Mouse (Mus musculus) midbrain, embryonic 10.5 days (tissue): ENCODE results near the gene Picalm. TPM values are rescaled to one million over a fixed set of nuclear protein-coding genes. Genes with fewer than 3 reads are reported as not detected.
"Not testable (repeated sequence)": the region's sequence is repeated elsewhere in the genome, so short reads cannot be mapped to it uniquely, and the experiment has no call there.

Experiments
- DNase-seq: peaks from one replicate; pipeline ENCODE4 v3.0.0-alpha.2; 2017; ENCODE audit warnings: low spot score
- H3K27ac ChIP-seq: fragments of 300-500 bp; sonication (generic); replicated peaks from 2 replicates; pipeline ENCODE4 v1.5.1; 2016; ENCODE audit warnings: mild to moderate bottlenecking
- H3K27me3 ChIP-seq: fragments of 300-500 bp; sonication (generic); 2 replicates; pipeline ENCODE4 v1.6.1; 2016; ENCODE audit warnings: low read depth, mild to moderate bottlenecking; ENCODE audit not compliant: poor library complexity, severe bottlenecking
- H3K36me3 ChIP-seq: fragments of 300-500 bp; sonication (generic); 2 replicates; pipeline ENCODE4 v1.6.1; 2016; ENCODE audit warnings: mild to moderate bottlenecking, moderate library complexity
- H3K4me1 ChIP-seq: fragments of 300-500 bp; sonication (generic); 2 replicates; pipeline ENCODE4 v1.6.1; 2016
- H3K4me3 ChIP-seq: fragments of 300-500 bp; sonication (generic); 2 replicates; pipeline ENCODE4 v1.5.1; 2016; ENCODE audit warnings: mild to moderate bottlenecking, moderate library complexity
- H3K9me3 ChIP-seq: fragments of 300-500 bp; sonication (generic); replicated peaks from 2 replicates; pipeline ENCODE4 v1.6.1; 2016; ENCODE audit warnings: mild to moderate bottlenecking
- WGBS: fragments of 180-500 bp; shearing (Covaris S2); methylation state at CpG from one replicate; pipeline ENCODE4 v1.1.7; 2016; 5-methylcytosine and 5-hydroxymethylcytosine counted together
- polyA plus RNA-seq: library from polyadenylated mRNA; unstranded; fragments of >200 nt; fragmentation: Nextera tagmentation; extraction: Ambion mirVana; gene quantifications from 2 replicates; pipeline ENCODE4 v1.2.1, GENCODE M21; 2016

Picalm gene
- polyA plus RNA-seq, 1 experiment from 2014 or later = 23.5 TPM

GRCm38 (mm10) chr7:90173778-90174177 is 43.8 kb downstream of the Picalm start:
- 96% methylated on average over 1 of the region's 1 CpGs for WGBS
- no peaks in the 10 kb centered on the region for H3K9me3 ChIP-seq
- H3K27ac ChIP-seq = no peak overlapping the region
- no peak overlapping the region for H3K4me3 ChIP-seq
- H3K4me1 ChIP-seq = no peaks in the 10 kb centered on the region
- no peaks in the 10 kb centered on the region for H3K27me3 ChIP-seq
- peaks cover 94% of the 10 kb centered on the region for H3K36me3 ChIP-seq
- DNase-seq = no peak

DNA sequence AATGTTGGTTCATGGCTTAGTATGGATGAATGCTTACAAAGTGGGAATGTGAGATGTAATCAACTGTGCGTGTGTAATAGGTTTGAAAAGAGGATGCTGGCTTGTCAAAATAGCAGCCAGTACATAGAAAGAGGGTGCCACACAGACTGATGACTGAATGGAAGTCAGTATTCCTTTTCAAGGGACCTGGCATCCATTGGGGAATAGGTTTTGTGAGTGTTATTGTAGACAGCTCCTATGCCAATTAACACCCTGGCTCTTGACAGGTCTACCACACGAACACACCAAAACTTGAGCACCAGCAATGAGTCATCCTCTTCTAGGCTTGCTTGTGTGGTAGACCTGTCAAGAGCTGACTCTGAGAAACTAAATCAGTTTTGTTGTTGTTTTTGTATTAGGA is 45.6 kb downstream of the Picalm start:
- WGBS = 97% methylated on average over 2 of the region's 2 CpGs
- Histone ChIP-seq H3K36me3 (peaks cover 89% of the 10 kb centered on the region), H3K9me3 (no peaks in the 10 kb centered on the region), H3K4me1 (no peaks in the 10 kb centered on the region), H3K27me3 (no peaks in the 10 kb centered on the region), H3K4me3 (no peak overlapping the region), H3K27ac (no peak overlapping the region)
- DNase-seq = no peak

GRCm38 (mm10) chr7:90180635-90181034 is 50.6 kb downstream of the Picalm start:
- Histone ChIP-seq H3K27me3 (no peaks in the 10 kb centered on the region), H3K27ac (no peak overlapping the region), H3K36me3 (peaks cover 77% of the 10 kb centered on the region), H3K4me3 (no peak overlapping the region), H3K9me3 (no peaks in the 10 kb centered on the region), H3K4me1 (no peaks in the 10 kb centered on the region)
- DNase-seq = no peak
- WGBS = 94% methylated on average over 1 of the region's 1 CpGs

DNA sequence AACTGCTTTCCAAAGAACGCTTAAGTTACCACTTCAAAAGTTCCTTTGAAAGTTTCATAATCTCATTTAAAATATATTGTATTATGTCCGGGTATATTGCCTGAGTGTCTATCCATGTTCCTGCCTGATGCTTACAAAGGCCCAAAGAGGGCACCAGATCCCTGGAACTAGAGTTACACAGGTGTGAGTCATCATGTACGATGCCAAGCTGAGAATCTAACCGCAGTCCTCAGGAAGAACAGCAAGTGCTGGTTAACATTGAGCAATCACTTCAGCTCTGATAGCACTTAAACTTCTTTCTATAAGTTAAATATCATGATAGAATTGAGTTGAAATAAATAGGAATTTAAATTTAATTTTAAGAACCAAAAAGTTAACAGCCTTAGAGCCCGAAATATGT is 70.2 kb downstream of the Picalm start:
- no peaks in the 10 kb centered on the region for H3K9me3 ChIP-seq
- WGBS = 93% methylated on average over 5 of the region's 5 CpGs
- no peaks in the 10 kb centered on the region for H3K4me1 ChIP-seq
- no peak for DNase-seq
- no peak overlapping the region for H3K27ac ChIP-seq
- peaks cover 68% of the 10 kb centered on the region for H3K36me3 ChIP-seq
- H3K27me3 ChIP-seq = no peaks in the 10 kb centered on the region
- no peak overlapping the region for H3K4me3 ChIP-seq

DNA sequence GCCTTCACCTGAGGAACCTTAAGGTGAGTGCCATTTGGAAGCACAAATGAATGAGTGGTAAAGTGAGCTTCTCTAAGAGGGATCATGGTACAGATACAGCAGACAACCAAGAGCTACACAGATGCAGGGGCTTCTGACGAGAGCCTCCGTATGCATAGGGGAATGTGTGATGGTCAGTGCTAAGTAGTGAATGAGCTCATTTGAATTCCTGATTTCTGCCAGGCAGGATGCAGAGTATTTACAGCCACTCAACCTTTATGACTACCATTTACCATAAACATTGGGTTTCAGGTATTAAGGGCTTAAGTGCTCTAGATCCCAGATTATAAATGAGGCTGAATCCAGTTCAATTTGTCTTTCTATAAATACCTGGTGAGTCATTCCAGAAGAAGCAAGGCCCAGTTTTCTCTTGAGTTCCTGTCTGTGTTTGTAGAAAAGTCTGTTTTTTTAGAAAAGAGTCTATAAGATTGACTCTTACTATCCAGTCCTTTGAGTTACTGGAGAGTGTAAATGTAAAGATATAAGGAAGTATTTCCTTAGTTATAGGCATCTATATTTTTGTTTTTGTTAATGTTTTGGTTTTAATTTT is 72.0 kb downstream of the Picalm start:
- DNase-seq = no peak
- no peaks in the 10 kb centered on the region for H3K4me1 ChIP-seq
- no peaks in the 10 kb centered on the region for H3K9me3 ChIP-seq
- peaks cover 64% of the 10 kb centered on the region for H3K36me3 ChIP-seq
- H3K27ac ChIP-seq = no peak overlapping the region
- H3K27me3 ChIP-seq = no peaks in the 10 kb centered on the region
- WGBS = 92% methylated on average over 2 of the region's 2 CpGs
- no peak overlapping the region for H3K4me3 ChIP-seq

- H3K36me3 ChIP-seq = peaks cover 66% of the 10 kb centered on the region
- 92% methylated on average over 2 of the region's 2 CpGs for WGBS
- no peaks in the 10 kb centered on the region for H3K27me3 ChIP-seq
- no peaks in the 10 kb centered on the region for H3K4me1 ChIP-seq
- H3K9me3 ChIP-seq = no peaks in the 10 kb centered on the region
- no peak overlapping the region for H3K4me3 ChIP-seq
- no peak for DNase-seq
- no peak overlapping the region for H3K27ac ChIP-seq
Observed at GRCm38 (mm10) chr7:90203914-90204313, 73.9 kb downstream of the Picalm start.

DNA sequence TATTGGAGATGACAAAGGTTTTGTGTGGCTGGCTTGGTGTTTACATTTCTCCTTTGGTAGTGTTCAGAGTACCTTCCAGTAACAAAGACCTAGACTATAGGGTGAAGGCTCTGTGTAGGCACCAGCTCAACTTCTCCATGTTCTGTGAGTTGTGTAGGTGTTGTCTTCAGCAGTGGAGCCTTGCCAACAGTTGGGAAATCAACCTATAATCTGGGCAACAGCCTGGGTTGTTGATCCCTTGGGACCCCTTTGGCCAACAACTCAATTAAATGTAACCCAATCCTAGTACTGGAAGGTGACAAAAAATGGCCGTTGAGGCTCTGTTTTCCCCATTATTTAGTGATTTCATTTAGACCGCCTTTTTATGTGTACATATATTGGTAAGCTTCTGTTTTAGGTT is 80.1 kb downstream of the Picalm start:
- 97% methylated on average over 2 of the region's 2 CpGs for WGBS
- no peak for DNase-seq
- H3K4me3 ChIP-seq = no peak overlapping the region

DNA sequence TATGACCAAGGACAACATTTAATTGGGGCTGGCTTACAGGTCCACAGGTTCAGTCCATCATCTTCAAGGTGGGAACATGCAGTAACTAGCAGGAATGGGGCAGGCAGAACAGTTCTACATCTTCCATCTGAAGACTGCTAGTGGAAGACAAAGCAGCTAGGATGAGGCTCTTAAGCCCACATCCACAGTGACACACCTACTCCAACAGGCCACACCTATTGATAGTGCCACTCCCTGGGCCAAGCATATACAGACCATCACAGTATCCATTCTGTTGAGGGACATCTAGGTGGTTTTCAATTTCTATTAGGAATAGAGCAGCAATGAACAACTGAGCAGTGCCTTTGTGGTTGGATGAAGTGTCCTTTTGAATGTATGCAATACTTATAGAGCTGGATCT is 80.9 kb downstream of the Picalm start:
- H3K4me3 ChIP-seq = no peak overlapping the region
- peaks cover 38% of the 10 kb centered on the region for H3K36me3 ChIP-seq
- DNase-seq = no peak
- no peaks in the 10 kb centered on the region for H3K9me3 ChIP-seq
- H3K27me3 ChIP-seq = no peaks in the 10 kb centered on the region
- H3K4me1 ChIP-seq = no peaks in the 10 kb centered on the region
- no peak overlapping the region for H3K27ac ChIP-seq

More for the DNA sequence above, 80.1 kb downstream of the Picalm start:
- H3K27ac ChIP-seq = no peak overlapping the region
- H3K4me1 ChIP-seq = no peaks in the 10 kb centered on the region
- H3K36me3 ChIP-seq = peaks cover 43% of the 10 kb centered on the region
- no peaks in the 10 kb centered on the region for H3K9me3 ChIP-seq
- H3K27me3 ChIP-seq = no peaks in the 10 kb centered on the region

- Histone ChIP-seq H3K4me1 (no peaks in the 10 kb centered on the region; the same call in 1 of the 2 replicates), H3K27ac (no peak overlapping the region), H3K9me3 (no peaks in the 10 kb centered on the region), H3K36me3 (no peaks in the 10 kb centered on the region), H3K4me3 (no peak overlapping the region), H3K27me3 (no peaks in the 10 kb centered on the region)
- no peak for DNase-seq
- WGBS = 78% methylated on average over 8 of the region's 8 CpGs
Observed at GRCm38 (mm10) chr7:90216511-90216910, 86.5 kb downstream of the Picalm start.

- Histone ChIP-seq H3K4me3 (no peak overlapping the region), H3K36me3 (no peaks in the 10 kb centered on the region), H3K27ac (no peak overlapping the region), H3K4me1 (no peaks in the 10 kb centered on the region; the same call in 1 of the 2 replicates), H3K27me3 (no peaks in the 10 kb centered on the region), H3K9me3 (no peaks in the 10 kb centered on the region)
- no peak for DNase-seq
- 89% methylated on average over 5 of the region's 5 CpGs for WGBS
Observed at GRCm38 (mm10) chr7:90218122-90218521, 88.1 kb downstream of the Picalm start.

DNA sequence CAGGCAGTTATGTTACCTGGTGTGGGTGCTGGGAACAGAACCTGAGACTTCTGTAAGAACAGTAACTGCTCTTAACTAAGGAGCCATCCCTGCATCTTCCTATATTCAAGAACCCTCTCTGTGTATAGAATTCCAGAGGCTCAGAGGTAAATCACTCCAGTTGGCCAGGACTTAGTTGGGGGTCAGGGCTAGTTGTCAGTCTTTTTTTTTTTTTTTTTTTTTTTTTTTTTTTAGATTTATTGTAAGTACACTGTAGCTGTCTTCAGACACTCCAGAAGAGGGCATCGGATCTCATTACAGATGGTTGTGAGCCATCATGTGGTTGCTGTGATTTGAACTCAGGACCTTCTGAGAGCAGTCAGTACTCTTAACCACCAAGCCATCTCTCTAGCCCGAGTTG is 91.5 kb downstream of the Picalm start:
- Histone ChIP-seq H3K9me3 (no peaks in the 10 kb centered on the region), H3K4me3 (no peak overlapping the region), H3K4me1 (no peaks in the 10 kb centered on the region; the same call in 1 of the 2 replicates), H3K27me3 (no peaks in the 10 kb centered on the region), H3K27ac (no peak overlapping the region), H3K36me3 (no peaks in the 10 kb centered on the region)
- no peak for DNase-seq
- 79% methylated on average over 2 of the region's 2 CpGs for WGBS

DNA sequence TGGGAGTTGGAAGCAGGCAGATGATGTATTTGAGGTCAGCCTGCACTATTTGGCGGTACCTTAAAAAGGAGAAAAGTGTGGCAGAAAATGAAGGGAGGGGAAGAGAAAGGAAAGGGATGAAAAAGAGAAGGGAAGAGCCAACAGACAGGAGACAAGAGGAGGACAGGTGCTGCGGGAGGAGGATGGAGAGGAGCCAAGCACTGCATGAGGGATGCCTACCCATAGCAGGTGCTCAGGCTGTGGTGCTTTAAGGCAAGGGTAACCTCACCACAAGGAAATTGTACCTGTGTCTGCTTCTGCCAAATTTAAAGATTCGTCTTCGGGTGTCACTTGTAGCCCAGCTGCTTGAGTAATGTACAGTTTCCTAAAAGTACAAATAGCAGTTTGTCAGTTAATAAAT is 98.1 kb downstream of the Picalm start:
- 87% methylated on average over 4 of the region's 4 CpGs for WGBS
- Histone ChIP-seq H3K9me3 (no peaks in the 10 kb centered on the region), H3K4me3 (no peak overlapping the region), H3K4me1 (no peaks in the 10 kb centered on the region), H3K36me3 (no peaks in the 10 kb centered on the region), H3K27me3 (no peaks in the 10 kb centered on the region), H3K27ac (no peak overlapping the region)
- DNase-seq = no peak

GRCm38 (mm10) chr7:90228884-90229283 is 98.9 kb downstream of the Picalm start:
- DNase-seq = peak; percentile 27
- not testable (repeated sequence) for H3K4me3 ChIP-seq, H3K27me3 ChIP-seq, H3K9me3 ChIP-seq, H3K4me1 ChIP-seq, H3K27ac ChIP-seq, H3K36me3 ChIP-seq

DNA sequence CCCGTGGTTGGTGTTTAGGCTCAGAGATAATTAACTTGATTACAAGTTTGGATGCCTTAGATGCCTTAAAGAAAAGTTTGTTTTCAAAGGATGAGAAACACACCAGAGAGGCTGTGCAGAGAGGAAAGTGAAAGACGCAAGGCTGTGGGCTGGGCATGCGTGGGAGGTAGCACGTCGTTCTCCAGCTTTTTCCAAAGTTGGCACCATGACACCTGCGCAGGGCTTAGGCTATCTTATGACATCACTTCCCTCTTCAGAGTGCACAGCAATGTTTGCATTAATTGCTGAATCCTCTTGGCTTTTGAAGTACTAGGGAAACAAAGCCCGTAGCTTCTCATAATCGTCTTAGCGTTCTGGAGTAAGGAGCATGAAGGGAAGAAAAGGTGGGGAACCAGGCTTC is 101.4 kb downstream of the Picalm start:
- DNase-seq = no peak
- WGBS = 85% methylated on average over 9 of the region's 9 CpGs
- no peaks in the 10 kb centered on the region for H3K27me3 ChIP-seq
- no peaks in the 10 kb centered on the region for H3K36me3 ChIP-seq
- no peak overlapping the region for H3K27ac ChIP-seq
- H3K4me1 ChIP-seq = peaks cover 14% of the 10 kb centered on the region
- no peaks in the 10 kb centered on the region for H3K9me3 ChIP-seq
- no peak overlapping the region for H3K4me3 ChIP-seq
